In genomic region chr2:157506779-157507178, GRCm38 (mm10) we compare ENCODE assay signal across 8 mouse cellular contexts. TPM values are rescaled to one million over a fixed set of nuclear protein-coding genes. Genes with fewer than 3 reads are reported as not detected.
DNase-seq lines count a peak whose midpoint lies in the region; ATAC-seq lines count a peak whose summit lies in the region.
"Had no signal": no experiment of that assay in that cellular context is flagged by ENCODE, and none has a peak within 500 bp of the region (broad histone marks: within the 10 kb centered on the region; RNA-seq: fewer than 3 reads in every experiment).

No protein-coding gene starts in this region.

- no peak overlapping the region for H3K9ac ChIP-seq in limb, embryonic 12.5 days (replicated peaks)
- no peak overlapping the region for H3K9ac ChIP-seq in stomach, embryonic 15.5 days
- H3K9ac ChIP-seq: liver, embryonic 13.5 days had no signal

- H3K4me3 ChIP-seq in hindbrain, embryonic 10.5 days, result peak overlapping the region; percentile 18
- no peak overlapping the region for H3K4me3 ChIP-seq in limb, embryonic 12.5 days (replicated peaks)
- H3K4me3 ChIP-seq in stomach, embryonic 15.5 days (replicated peaks), result peak overlapping the region; percentile 9; the same call in 1 of the 2 replicates
- H3K4me3 ChIP-seq: liver, embryonic 13.5 days had no signal

- WGBS in hindbrain, embryonic 10.5 days, result 15% methylated on average over 14 of the region's 14 CpGs
- 42% methylated on average over 14 of the region's 14 CpGs for WGBS in limb, embryonic 12.5 days
- 17% methylated on average over 14 of the region's 14 CpGs for WGBS in stomach, embryonic 15.5 days

- H3K27me3 ChIP-seq in hindbrain, embryonic 10.5 days (ENCODE audit: insufficient read depth, poor library complexity, severe bottlenecking), result peaks cover 37% of the 10 kb centered on the region
- no peaks in the 10 kb centered on the region; the same call in 1 of the 2 replicates for H3K27me3 ChIP-seq in limb, embryonic 12.5 days
- H3K27me3 ChIP-seq in stomach, embryonic 15.5 days (replicated peaks), result no peaks in the 10 kb centered on the region
- H3K27me3 ChIP-seq: liver, embryonic 13.5 days had no signal

- H3K27ac ChIP-seq in hindbrain, embryonic 10.5 days, result peak overlapping the region; percentile 73
- H3K27ac ChIP-seq in limb, embryonic 12.5 days, result peak overlapping the region; percentile 41; the same call in 1 of the 2 replicates
- no peak overlapping the region for H3K27ac ChIP-seq in stomach, embryonic 15.5 days
- H3K27ac ChIP-seq: liver, embryonic 13.5 days had no signal

- no peaks in the 10 kb centered on the region for H3K36me3 ChIP-seq in hindbrain, embryonic 10.5 days
- H3K36me3 ChIP-seq in limb, embryonic 12.5 days, result no peaks in the 10 kb centered on the region
- H3K36me3 ChIP-seq in stomach, embryonic 15.5 days, result no peaks in the 10 kb centered on the region
- H3K36me3 ChIP-seq: liver, embryonic 13.5 days had no signal

- no peak for ATAC-seq in limb, embryonic 12.5 days (ENCODE audit: insufficient number of reproducible peaks, insufficient read depth, low FRiP score, low TSS enrichment, low read depth)
- ATAC-seq in stomach, embryonic 15.5 days (ENCODE audit: insufficient read depth, low FRiP score, low read depth), result no peak

- peak; percentile 44 for DNase-seq in retina, postnatal 1 day
- no peak for DNase-seq in retina, embryonic 14.5 days (ENCODE audit: low spot score)
- peak; percentile 40 for DNase-seq in hindbrain, embryonic 10.5 days (ENCODE audit: low spot score)
- no peak for DNase-seq in ovary, postnatal 10 days (ENCODE audit: low spot score)
- DNase-seq in kidney, adult 9 months, result no peak
- DNase-seq: liver, embryonic 13.5 days had no signal

- H3K9me3 ChIP-seq in hindbrain, embryonic 10.5 days, result no peaks in the 10 kb centered on the region
- no peaks in the 10 kb centered on the region for H3K9me3 ChIP-seq in limb, embryonic 12.5 days
- H3K9me3 ChIP-seq in stomach, embryonic 15.5 days, result no peaks in the 10 kb centered on the region
- H3K9me3 ChIP-seq: liver, embryonic 13.5 days had no signal

- peak overlapping the region; percentile 18 for H3K4me2 ChIP-seq in limb, embryonic 12.5 days
- H3K4me2 ChIP-seq in stomach, embryonic 15.5 days, result peak overlapping the region; percentile 40
- H3K4me2 ChIP-seq: liver, embryonic 13.5 days had no signal

- H3K4me1 ChIP-seq in hindbrain, embryonic 10.5 days (replicated peaks), result peaks cover 73% of the 10 kb centered on the region
- H3K4me1 ChIP-seq in limb, embryonic 12.5 days (replicated peaks), result peaks cover 35% of the 10 kb centered on the region
- H3K4me1 ChIP-seq in stomach, embryonic 15.5 days, result peaks cover 11% of the 10 kb centered on the region; the same call in 1 of the 2 replicates

RNA-seq across cellular contexts. Expression of gene Nnat, which starts 53.1 kb away (rescaled TPM):
- 1,503 and 2,739 TPM in 2 replicates for polyA plus RNA-seq in hindbrain, embryonic 10.5 days (2016; fragmentation: Nextera tagmentation; extraction: Ambion mirVana)
- polyA plus RNA-seq in limb, embryonic 12.5 days (2016; fragmentation: Nextera tagmentation; extraction: Ambion mirVana), result 1,818 and 1,932 TPM in 2 replicates
- 404 and 410 TPM in 2 replicates for polyA plus RNA-seq in stomach, embryonic 15.5 days (2015; fragmentation: Nextera tagmentation; extraction: Ambion mirVana)

Comparison
In these comparisons a context has a peak if more than half of its experiments do, and no peak if none do; other contexts are left out.
1. DNase-seq: peak in retina, postnatal 1 day (single experiment) and hindbrain, embryonic 10.5 days (single experiment); none in retina, embryonic 14.5 days (single experiment), ovary, postnatal 10 days (single experiment) and kidney, adult 9 months (single experiment).